In the genomic region with DNA sequence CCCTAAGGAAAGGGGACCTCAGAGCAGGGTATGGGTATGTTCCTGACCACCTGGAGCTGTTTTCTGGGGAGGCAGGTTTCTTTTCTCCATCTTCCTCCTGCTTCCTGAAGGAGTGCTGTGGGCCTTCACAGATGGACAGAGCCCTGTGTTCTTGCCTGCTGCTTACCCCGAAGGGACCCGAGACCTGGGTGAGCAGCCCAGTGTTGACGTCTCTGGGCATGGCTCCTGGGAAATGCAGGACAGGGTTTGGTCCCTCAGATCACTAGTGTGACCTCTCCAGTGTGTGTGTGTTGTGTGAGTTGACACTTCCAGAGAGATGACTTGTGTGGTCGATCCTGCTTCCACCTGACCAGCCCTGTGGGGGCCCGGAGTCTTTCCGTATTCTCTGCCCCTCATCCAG, we compare ENCODE assay signal across 9 mouse cellular contexts. TPM values are rescaled to one million over a fixed set of nuclear protein-coding genes. Genes with fewer than 3 reads are reported as not detected.
A peak's percentile ranks its signal among the peaks of the same experiment; 100 is the strongest.
DNase-seq lines count a peak whose midpoint lies in the region; ATAC-seq and TF ChIP-seq lines count a peak whose summit lies in the region.
"Had no signal": no experiment of that assay in that cellular context is flagged by ENCODE, and none has a peak within 500 bp of the region (broad histone marks: within the 10 kb centered on the region; RNA-seq: fewer than 3 reads in every experiment).

No protein-coding gene starts in this region.

- H3K79me2 ChIP-seq in myocyte (ENCODE audit: control insufficient read depth, insufficient read depth) = peaks cover 5% of the 10 kb centered on the region

- no peak for DNase-seq in kidney, adult 11 months
- no peak for DNase-seq in embryonic facial prominence, embryonic 14.5 days (ENCODE audit: low spot score)
- DNase-seq in hindbrain, postnatal 0 days (ENCODE audit: low spot score) = no peak
- no peak for DNase-seq in MN1 (ENCODE audit: low spot score)
- no peak for DNase-seq in adrenal gland, adult 2 months
- no peak for DNase-seq in adrenal gland, postnatal 10 days

- H3K9ac ChIP-seq in kidney, embryonic 15.5 days = no peak overlapping the region; the same call in 1 of the 2 replicates
- peak overlapping the region; percentile 89 for H3K9ac ChIP-seq in embryonic facial prominence, embryonic 14.5 days (ENCODE audit: low read depth, low read length)
- H3K9ac ChIP-seq in hindbrain, postnatal 0 days (replicated peaks; ENCODE audit: low read length) = peak overlapping the region; percentile 81
- H3K9ac ChIP-seq: liver, embryonic 14.5 days had no signal

- H3K27ac ChIP-seq in kidney, embryonic 15.5 days = no peak overlapping the region; the same call in 1 of the 2 replicates
- H3K27ac ChIP-seq in embryonic facial prominence, embryonic 14.5 days (replicated peaks; ENCODE audit: low read depth, low read length) = no peak overlapping the region
- H3K27ac ChIP-seq in hindbrain, postnatal 0 days = no peak overlapping the region; the same call in 1 of the 2 replicates
- H3K27ac ChIP-seq: liver, embryonic 14.5 days had no signal

- 85% methylated on average over 6 of the region's 6 CpGs for WGBS in kidney, embryonic 15.5 days
- WGBS in embryonic facial prominence, embryonic 14.5 days = 83% methylated on average over 6 of the region's 6 CpGs
- 86% methylated on average over 6 of the region's 6 CpGs for WGBS in hindbrain, postnatal 0 days

- peaks cover 53% of the 10 kb centered on the region for H3K4me1 ChIP-seq in kidney, embryonic 15.5 days
- H3K4me1 ChIP-seq in embryonic facial prominence, embryonic 14.5 days (ENCODE audit: control insufficient read depth, insufficient read depth, low read length) = peaks cover 24% of the 10 kb centered on the region
- peaks cover 3% of the 10 kb centered on the region; the same call in 1 of the 2 replicates for H3K4me1 ChIP-seq in hindbrain, postnatal 0 days (ENCODE audit: insufficient read depth, low read length)

- no peak for ATAC-seq in kidney, embryonic 15.5 days (replicated peaks; ENCODE audit: low FRiP score)
- no peak for ATAC-seq in embryonic facial prominence, embryonic 14.5 days (ENCODE audit: low read depth)
- no peak for ATAC-seq in hindbrain, postnatal 0 days

- no peak overlapping the region for H3ac ChIP-seq in myocyte (ENCODE audit: control insufficient read depth, insufficient read length)

- no peak for TF ChIP-seq CTCF in hindbrain, postnatal 0 days (IDR thresholded peaks at IDR 0.05; ENCODE audit: low read depth)

- H3K4me2 ChIP-seq in kidney, embryonic 15.5 days = peak overlapping the region; percentile 89
- peak overlapping the region; percentile 88 for H3K4me2 ChIP-seq in embryonic facial prominence, embryonic 14.5 days (ENCODE audit: low read depth, low read length)
- H3K4me2 ChIP-seq in hindbrain, postnatal 0 days (ENCODE audit: low read depth, low read length) = peak overlapping the region; percentile 73
- H3K4me2 ChIP-seq in myocyte (ENCODE audit: low read depth) = peak overlapping the region; percentile 86

- peaks cover 10% of the 10 kb centered on the region; the same call in 1 of the 2 replicates for H3K36me3 ChIP-seq in kidney, embryonic 15.5 days
- H3K36me3 ChIP-seq in embryonic facial prominence, embryonic 14.5 days (ENCODE audit: control insufficient read depth, insufficient read depth, low read length) = peaks cover 21% of the 10 kb centered on the region; the same call in 1 of the 2 replicates
- H3K36me3 ChIP-seq in hindbrain, postnatal 0 days (ENCODE audit: insufficient read depth, low read length) = no peaks in the 10 kb centered on the region
- no peaks in the 10 kb centered on the region for H3K36me3 ChIP-seq in myocyte (ENCODE audit: control insufficient read depth, insufficient read depth)

- H3K4me3 ChIP-seq in kidney, embryonic 15.5 days (replicated peaks) = peak overlapping the region; percentile 69
- peak overlapping the region; percentile 85; the same call in 1 of the 2 replicates for H3K4me3 ChIP-seq in embryonic facial prominence, embryonic 14.5 days (ENCODE audit: low read depth, low read length)
- peak overlapping the region; percentile 60 for H3K4me3 ChIP-seq in hindbrain, postnatal 0 days (ENCODE audit: low read length)
- H3K4me3 ChIP-seq in myocyte = peak overlapping the region; percentile 38

- TF ChIP-seq POLR2A in myocyte (IDR thresholded peaks at IDR 0.05; ENCODE audit: insufficient read length, low read depth) = no peak

- no peaks in the 10 kb centered on the region for H3K9me3 ChIP-seq in kidney, embryonic 15.5 days (replicated peaks)
- H3K9me3 ChIP-seq in embryonic facial prominence, embryonic 14.5 days (ENCODE audit: control insufficient read depth, low read length) = no peaks in the 10 kb centered on the region
- H3K9me3 ChIP-seq in hindbrain, postnatal 0 days (ENCODE audit: low read length) = no peaks in the 10 kb centered on the region

- peaks cover 12% of the 10 kb centered on the region for H3K27me3 ChIP-seq in kidney, embryonic 15.5 days
- H3K27me3 ChIP-seq in embryonic facial prominence, embryonic 14.5 days (replicated peaks; ENCODE audit: control insufficient read depth, insufficient read depth, low read length) = 0 out of 2 replicates have a peak, but pooled peaks cover 5% of the 10 kb centered on the region
- no peaks in the 10 kb centered on the region for H3K27me3 ChIP-seq in hindbrain, postnatal 0 days (ENCODE audit: insufficient read depth, low read length)
- no peaks in the 10 kb centered on the region for H3K27me3 ChIP-seq in myocyte (ENCODE audit: control insufficient read depth, insufficient read depth, insufficient read length)

TF ChIP-seq in myocyte, 11 proteins besides CTCF, POLR2A, EP300 and RAD21:
- no peak for TF ChIP-seq REST (IDR thresholded peaks at IDR 0.05; ENCODE audit: insufficient read depth, insufficient read length)
- TF ChIP-seq POLR2AphosphoS2 (IDR thresholded peaks at IDR 0.05; ENCODE audit: insufficient read length, low read depth) = no peak
- TF ChIP-seq CEBPB (IDR thresholded peaks at IDR 0.05; ENCODE audit: insufficient read depth, poor library complexity, severe bottlenecking) = no peak
- no peak for TF ChIP-seq TCF3 (IDR thresholded peaks at IDR 0.05; ENCODE audit: insufficient read length, low read depth)
- TF ChIP-seq MAX (IDR thresholded peaks at IDR 0.05; ENCODE audit: low read depth) = no peak
- TF ChIP-seq MYOD1 (IDR thresholded peaks at IDR 0.05; ENCODE audit: control insufficient read depth in 1 of 3, insufficient read length in 2 of 3, low read depth in 2 of 3) = no peak

RNA-seq across cellular contexts. Expression of a gene that starts 3.2 kb away (rescaled TPM):
- 15.8 and 16.6 TPM in 2 replicates for polyA plus RNA-seq in kidney, embryonic 15.5 days (2015; fragmentation: Nextera tagmentation; extraction: Ambion mirVana)
- polyA plus RNA-seq in embryonic facial prominence, embryonic 14.5 days (2014; fragmentation: Nextera tagmentation; extraction: Ambion mirVana) = 13.3 and 14.4 TPM in 2 replicates
- 118 and 123 TPM in 2 replicates for total RNA-seq in hindbrain, postnatal 0 days (2014; rRNA removed)
- 34.0 and 39.0 TPM in 2 replicates for polyA plus RNA-seq in hindbrain, postnatal 0 days (2015; fragmentation: Nextera tagmentation; extraction: Ambion mirVana)
- polyA plus RNA-seq in myocyte (2012; fragmentation: generic; extraction: Trizol) = 22.8 TPM
- total RNA-seq in adrenal gland, adult 2 months (2021) = 10 to 100 TPM; 48.8 to 52.1 TPM
- polyA plus RNA-seq in adrenal gland, adult 2 months (2012; rRNA removed) = 49.0 and 52.5 TPM in 2 replicates
- total RNA-seq in adrenal gland, postnatal 10 days (2021) = 10 to 100 TPM; 28.8 to 29.6 TPM

RNA-seq across cellular contexts. Expression of a gene that starts 37.0 kb away (rescaled TPM):
- 7.9 and 10.4 TPM in 2 replicates for polyA plus RNA-seq in kidney, embryonic 15.5 days (2015; fragmentation: Nextera tagmentation; extraction: Ambion mirVana)
- 12.8 and 13.0 TPM in 2 replicates for polyA plus RNA-seq in embryonic facial prominence, embryonic 14.5 days (2014; fragmentation: Nextera tagmentation; extraction: Ambion mirVana)
- 10.5 and 14.5 TPM in 2 replicates for total RNA-seq in hindbrain, postnatal 0 days (2014; rRNA removed)
- 9.4 and 10.8 TPM in 2 replicates for polyA plus RNA-seq in hindbrain, postnatal 0 days (2015; fragmentation: Nextera tagmentation; extraction: Ambion mirVana)
- polyA plus RNA-seq in myocyte (2012; fragmentation: generic; extraction: Trizol) = 0.08 TPM
- total RNA-seq in adrenal gland, adult 2 months (2021) = 10 to 100 TPM; 10.1 to 13.0 TPM
- polyA plus RNA-seq in adrenal gland, adult 2 months (2012; rRNA removed) = 28.0 and 29.5 TPM in 2 replicates
- 10 to 100 TPM; 10.8 to 13.4 TPM for total RNA-seq in adrenal gland, postnatal 10 days (2021)

RNA-seq across cellular contexts. Expression of a gene that starts 44.8 kb away (rescaled TPM):
- 4.0 and 4.6 TPM in 2 replicates for polyA plus RNA-seq in kidney, embryonic 15.5 days (2015; fragmentation: Nextera tagmentation; extraction: Ambion mirVana)
- 3.7 and 3.8 TPM in 2 replicates for polyA plus RNA-seq in embryonic facial prominence, embryonic 14.5 days (2014; fragmentation: Nextera tagmentation; extraction: Ambion mirVana)
- total RNA-seq in hindbrain, postnatal 0 days (2014; rRNA removed) = 3.3 and 12.1 TPM in 2 replicates
- polyA plus RNA-seq in hindbrain, postnatal 0 days (2015; fragmentation: Nextera tagmentation; extraction: Ambion mirVana) = 2.2 and 3.7 TPM in 2 replicates
- polyA plus RNA-seq in myocyte (2012; fragmentation: generic; extraction: Trizol) = 4.4 TPM
- 10 to 100 TPM in 1 of 2 experiments, 1 to 10 TPM in 1; 5.5 to 15.8 TPM for total RNA-seq in adrenal gland, adult 2 months (2021)
- polyA plus RNA-seq in adrenal gland, adult 2 months (2012; rRNA removed) = 25.5 and 32.6 TPM in 2 replicates
- 1 to 10 TPM; 3.9 to 5.5 TPM for total RNA-seq in adrenal gland, postnatal 10 days (2021)

RNA-seq across cellular contexts. Expression of a gene that starts 48.8 kb away (rescaled TPM):
- polyA plus RNA-seq in kidney, embryonic 15.5 days (2015; fragmentation: Nextera tagmentation; extraction: Ambion mirVana) = 53.7 and 56.7 TPM in 2 replicates
- polyA plus RNA-seq in embryonic facial prominence, embryonic 14.5 days (2014; fragmentation: Nextera tagmentation; extraction: Ambion mirVana) = 76.4 and 84.0 TPM in 2 replicates
- 179 and 197 TPM in 2 replicates for total RNA-seq in hindbrain, postnatal 0 days (2014; rRNA removed)
- polyA plus RNA-seq in hindbrain, postnatal 0 days (2015; fragmentation: Nextera tagmentation; extraction: Ambion mirVana) = 90.8 and 97.4 TPM in 2 replicates
- 352 TPM for polyA plus RNA-seq in myocyte (2012; fragmentation: generic; extraction: Trizol)
- total RNA-seq in adrenal gland, adult 2 months (2021) = 100 to 1,000 TPM; 267 to 369 TPM
- 291 and 463 TPM in 2 replicates for polyA plus RNA-seq in adrenal gland, adult 2 months (2012; rRNA removed)
- 100 to 1,000 TPM; 210 to 252 TPM for total RNA-seq in adrenal gland, postnatal 10 days (2021)
